ENCODE assay signal across 8 mouse cellular contexts in the genomic region with DNA sequence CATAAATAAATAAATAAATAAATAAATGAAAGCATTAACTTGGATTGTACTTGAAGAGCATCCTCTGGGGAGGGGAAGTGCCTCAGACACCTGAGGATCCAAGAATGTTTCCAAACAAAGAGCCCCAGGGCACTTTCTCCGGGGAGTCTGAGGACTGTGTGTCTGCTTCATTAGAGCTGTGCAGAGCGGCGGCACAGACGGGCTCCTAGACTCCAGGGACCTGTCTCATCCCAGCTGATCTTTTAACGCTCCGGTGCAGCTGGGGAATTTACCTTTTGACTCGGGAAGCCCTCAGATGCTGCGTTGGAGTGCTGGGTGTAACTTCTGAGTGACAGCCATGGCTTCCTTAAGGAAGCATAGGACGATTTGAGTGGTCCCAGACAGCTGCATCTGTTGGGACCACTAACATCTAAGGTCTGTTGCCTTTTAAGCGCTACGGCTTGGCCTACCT. TPM values are rescaled to one million over a fixed set of nuclear protein-coding genes. Genes with fewer than 3 reads are reported as not detected.
DNase-seq lines count a peak whose midpoint lies in the region; ATAC-seq and TF ChIP-seq lines count a peak whose summit lies in the region.

A gene (minus strand): TSS at position 401 of the 451 bp plus-strand sequence.

- H3K79me2 ChIP-seq in CH12.LX (replicated peaks; ENCODE audit: control insufficient read depth, extremely low read depth, insufficient read depth, poor library complexity, severe bottlenecking) = peaks cover 21% of the 10 kb centered on the region

- WGBS in embryonic facial prominence, embryonic 15.5 days = 15% methylated on average over 11 of the region's 11 CpGs
- 14% methylated on average over 11 of the region's 11 CpGs for WGBS in intestine, postnatal 0 days
- WGBS in limb, embryonic 15.5 days = 19% methylated on average over 11 of the region's 11 CpGs
- 19% methylated on average over 11 of the region's 11 CpGs for WGBS in stomach, embryonic 15.5 days

- H3K9ac ChIP-seq in CH12.LX (ENCODE audit: insufficient read depth, low read depth) = peak within 1 kb of the TSS; percentile 85
- H3K9ac ChIP-seq in embryonic facial prominence, embryonic 15.5 days = peak within 1 kb of the TSS; percentile 81
- peak within 1 kb of the TSS; percentile 91 for H3K9ac ChIP-seq in intestine, postnatal 0 days (ENCODE audit: low read depth, low read length)
- H3K9ac ChIP-seq in limb, embryonic 15.5 days = peak within 1 kb of the TSS; percentile 76
- H3K9ac ChIP-seq in stomach, embryonic 15.5 days = peak within 1 kb of the TSS; percentile 83

- no peak within 1 kb of the TSS for H3K27ac ChIP-seq in CH12.LX (ENCODE audit: insufficient read depth, low read depth)
- peak within 1 kb of the TSS; percentile 94 for H3K27ac ChIP-seq in embryonic facial prominence, embryonic 15.5 days (replicated peaks)
- peak within 1 kb of the TSS; percentile 95 for H3K27ac ChIP-seq in intestine, postnatal 0 days (ENCODE audit: low read depth, low read length)
- peak within 1 kb of the TSS; percentile 92 for H3K27ac ChIP-seq in limb, embryonic 15.5 days
- peak within 1 kb of the TSS; percentile 97 for H3K27ac ChIP-seq in stomach, embryonic 15.5 days

- no peaks in the 10 kb centered on the region for H3K27me3 ChIP-seq in CH12.LX (replicated peaks)
- H3K27me3 ChIP-seq in embryonic facial prominence, embryonic 15.5 days = no peaks in the 10 kb centered on the region
- H3K27me3 ChIP-seq in intestine, postnatal 0 days (replicated peaks; ENCODE audit: control insufficient read depth, insufficient read depth, low read length) = no peaks in the 10 kb centered on the region
- H3K27me3 ChIP-seq in limb, embryonic 15.5 days = no peaks in the 10 kb centered on the region
- H3K27me3 ChIP-seq in stomach, embryonic 15.5 days (replicated peaks) = no peaks in the 10 kb centered on the region

- no peak for TF ChIP-seq CTCF in CH12.LX (conservative IDR thresholded peaks at IDR 0.05 in 1 of 2, IDR thresholded peaks at IDR 0.05 in 1 of 2; ENCODE audit: low read depth in 2 of 2, low read length in 2 of 2)
- TF ChIP-seq CTCF in intestine, postnatal 0 days (IDR thresholded peaks at IDR 0.05; ENCODE audit: low read depth) = no peak

- peak within 1 kb of the TSS; percentile 69 to 84 (median 83) for H3K4me3 ChIP-seq in CH12.LX (replicated peaks in 1 of 3; ENCODE audit: low read depth in 2 of 3, low read length in 2 of 3, poor library complexity in 1 of 3)
- H3K4me3 ChIP-seq in embryonic facial prominence, embryonic 15.5 days (replicated peaks) = peak within 1 kb of the TSS; percentile 92
- peak within 1 kb of the TSS; percentile 90 for H3K4me3 ChIP-seq in intestine, postnatal 0 days (ENCODE audit: low read depth, low read length)
- H3K4me3 ChIP-seq in limb, embryonic 15.5 days = peak within 1 kb of the TSS; percentile 90
- H3K4me3 ChIP-seq in stomach, embryonic 15.5 days (replicated peaks) = peak within 1 kb of the TSS; percentile 89

- peaks cover 19 to 45% of the 10 kb centered on the region in 2 experiments for H3K36me3 ChIP-seq in CH12.LX (replicated peaks in 1 of 2; ENCODE audit: control insufficient read depth in 1 of 2, insufficient read depth in 1 of 2, low read length in 1 of 2)
- peaks cover 41% of the 10 kb centered on the region for H3K36me3 ChIP-seq in embryonic facial prominence, embryonic 15.5 days
- peaks cover 24% of the 10 kb centered on the region for H3K36me3 ChIP-seq in intestine, postnatal 0 days (ENCODE audit: control insufficient read depth, insufficient read depth)
- peaks cover 35% of the 10 kb centered on the region for H3K36me3 ChIP-seq in limb, embryonic 15.5 days
- H3K36me3 ChIP-seq in stomach, embryonic 15.5 days = peaks cover 30% of the 10 kb centered on the region

- H3K4me2 ChIP-seq in CH12.LX (ENCODE audit: insufficient read depth, low read depth, poor library complexity, severe bottlenecking) = peak within 1 kb of the TSS; percentile 92
- peak within 1 kb of the TSS; percentile 66 for H3K4me2 ChIP-seq in embryonic facial prominence, embryonic 15.5 days (replicated peaks)
- peak within 1 kb of the TSS; percentile 73 for H3K4me2 ChIP-seq in intestine, postnatal 0 days (replicated peaks; ENCODE audit: low read depth)
- H3K4me2 ChIP-seq in limb, embryonic 15.5 days = peak within 1 kb of the TSS; percentile 69
- peak within 1 kb of the TSS; percentile 83 for H3K4me2 ChIP-seq in stomach, embryonic 15.5 days

- no peak for TF ChIP-seq RAD21 in CH12.LX (IDR thresholded peaks at IDR 0.05; ENCODE audit: low read depth, low read length)

- no peaks in the 10 kb centered on the region for H3K9me3 ChIP-seq in CH12.LX (replicated peaks; ENCODE audit: low read length)
- H3K9me3 ChIP-seq in embryonic facial prominence, embryonic 15.5 days (replicated peaks) = no peaks in the 10 kb centered on the region
- H3K9me3 ChIP-seq in intestine, postnatal 0 days (ENCODE audit: control insufficient read depth) = no peaks in the 10 kb centered on the region
- H3K9me3 ChIP-seq in limb, embryonic 15.5 days = no peaks in the 10 kb centered on the region
- no peaks in the 10 kb centered on the region for H3K9me3 ChIP-seq in stomach, embryonic 15.5 days

- no peak for DNase-seq in adrenal gland, adult 18-20 months (ENCODE audit: low spot score in 2 of 2)
- no peak for DNase-seq in adrenal gland, adult (ENCODE audit: inconsistent age in 2 of 2, low spot score in 1 of 2)
- DNase-seq in CH12.LX (ENCODE audit: extremely low read depth) = no peak
- DNase-seq in thymus, postnatal 14 days = no peak

- in situ Hi-C loops in CH12.LX (cut with MboI; ENCODE audit: low pct_ligation_motif_present, low pct_unique_long_range_greater_than_20kb, low sequenced_read_pairs) = no loop called here

- no peak for TF ChIP-seq POLR2A in CH12.LX (IDR thresholded peaks at IDR 0.05; ENCODE audit: low read depth, low read length)

- ATAC-seq in embryonic facial prominence, embryonic 15.5 days (ENCODE audit: insufficient number of reproducible peaks, low FRiP score, low TSS enrichment, low read depth) = peak; percentile 35; the same call in 1 of the 2 replicates
- 0 out of 2 replicates have a peak, but pooled peaks have one; percentile 10 for ATAC-seq in intestine, postnatal 0 days
- ATAC-seq in limb, embryonic 15.5 days (ENCODE audit: insufficient number of reproducible peaks, low FRiP score, low TSS enrichment, low read depth) = no peak
- no peak for ATAC-seq in stomach, embryonic 15.5 days (ENCODE audit: insufficient read depth, low FRiP score, low read depth)

- TF ChIP-seq EP300 in CH12.LX (IDR thresholded peaks at IDR 0.05; ENCODE audit: low read length) = no peak

- peaks cover 10 to 24% of the 10 kb centered on the region in 2 experiments for H3K4me1 ChIP-seq in CH12.LX (ENCODE audit: control insufficient read depth in 1 of 2, insufficient read depth in 2 of 2)
- H3K4me1 ChIP-seq in embryonic facial prominence, embryonic 15.5 days = peaks cover 20% of the 10 kb centered on the region
- H3K4me1 ChIP-seq in intestine, postnatal 0 days (replicated peaks; ENCODE audit: control insufficient read depth, insufficient read depth, low read length) = peaks cover 14% of the 10 kb centered on the region
- peaks cover 21% of the 10 kb centered on the region for H3K4me1 ChIP-seq in limb, embryonic 15.5 days
- peaks cover 25% of the 10 kb centered on the region for H3K4me1 ChIP-seq in stomach, embryonic 15.5 days

- dilution Hi-C loops in CH12.LX (cut with MboI; ENCODE audit: extremely low pct_ligation_motif_present, extremely low pct_unique_long_range_greater_than_20kb, low sequenced_read_pairs) = no loop called here

TF ChIP-seq in CH12.LX, 34 proteins besides CTCF, POLR2A, EP300 and RAD21:
- TF ChIP-seq PAX5 (IDR thresholded peaks at IDR 0.05; ENCODE audit: low read length) = no peak
- no peak for TF ChIP-seq ZC3H11A (IDR thresholded peaks at IDR 0.05; ENCODE audit: low read depth, low read length)
- TF ChIP-seq GABPA (IDR thresholded peaks at IDR 0.05; ENCODE audit: insufficient replicate concordance, low read depth, low read length) = no peak
- no peak for TF ChIP-seq NELFE (IDR thresholded peaks at IDR 0.05; ENCODE audit: low read depth, low read length)
- TF ChIP-seq POLR2AphosphoS2 (IDR thresholded peaks at IDR 0.05; ENCODE audit: low read depth, low read length) = no peak
- no peak for TF ChIP-seq SMC3 (IDR thresholded peaks at IDR 0.05; ENCODE audit: low read depth, low read length)
- TF ChIP-seq MEF2A (IDR thresholded peaks at IDR 0.05; ENCODE audit: borderline replicate concordance, low read depth, low read length) = no peak
- TF ChIP-seq HCFC1 (IDR thresholded peaks at IDR 0.05; ENCODE audit: low read depth, low read length) = no peak
- TF ChIP-seq CHD2 (IDR thresholded peaks at IDR 0.05; ENCODE audit: low read length) = no peak
- no peak for TF ChIP-seq KAT2A (IDR thresholded peaks at IDR 0.05; ENCODE audit: insufficient replicate concordance, low read length)
- no peak for TF ChIP-seq E2F4 (IDR thresholded peaks at IDR 0.05; ENCODE audit: insufficient replicate concordance, low read depth, low read length)
- no peak for TF ChIP-seq TCF12 (IDR thresholded peaks at IDR 0.05; ENCODE audit: low read depth, low read length)
- TF ChIP-seq RCOR1 (conservative IDR thresholded peaks at IDR 0.05; ENCODE audit: low read depth, low read length) = no peak
- no peak for TF ChIP-seq ZMIZ1 (IDR thresholded peaks at IDR 0.05; ENCODE audit: low read depth, low read length)

RNA-seq across cellular contexts. Expression of the gene that starts here (rescaled TPM):
- 10 to 100 TPM; 20.4 to 22.3 TPM for total RNA-seq in adrenal gland, adult 18-20 months (2021)
- total RNA-seq in CH12.LX (2012; rRNA removed) (3.1 and 3.5 TPM in 2 replicates), CH12.LX (2014; rRNA removed) (1.9 and 2.6 TPM in 2 replicates)
- polyA plus RNA-seq in CH12.LX (2012; ENCODE audit: insufficient read length, low read depth) = 3.4 and 5.2 TPM in 2 replicates
- 33.4 and 35.7 TPM in 2 replicates for polyA plus RNA-seq in embryonic facial prominence, embryonic 15.5 days (2015; fragmentation: Nextera tagmentation; extraction: Ambion mirVana)
- 24.2 and 24.8 TPM in 2 replicates for polyA plus RNA-seq in intestine, postnatal 0 days (2015; fragmentation: Nextera tagmentation; extraction: Ambion mirVana)
- 30.6 and 32.5 TPM in 2 replicates for polyA plus RNA-seq in limb, embryonic 15.5 days (2015; fragmentation: Nextera tagmentation; extraction: Ambion mirVana)
- 65.5 and 67.3 TPM in 2 replicates for polyA plus RNA-seq in stomach, embryonic 15.5 days (2015; fragmentation: Nextera tagmentation; extraction: Ambion mirVana)

Comparison
In these comparisons a context has a peak if more than half of its experiments do, and no peak if none do; other contexts are left out.
1. RNA of the gene that starts here (total RNA-seq): 20.4 to 22.3 TPM in adrenal gland, adult 18-20 months; 1.9 to 3.5 TPM in CH12.LX; every median in the first group is over 4 times any median in the second.
2. ATAC-seq: peak in embryonic facial prominence, embryonic 15.5 days (single experiment) and intestine, postnatal 0 days (single experiment); none in limb, embryonic 15.5 days (single experiment) and stomach, embryonic 15.5 days (single experiment).
3. Peak in every context shown above with its lines, with median percentiles within 50 percentile points of each other: H3K4me2 ChIP-seq, H3K4me3 ChIP-seq and H3K9ac ChIP-seq.